ENCODE assay signal across 26 mouse cellular contexts in the genomic region with DNA sequence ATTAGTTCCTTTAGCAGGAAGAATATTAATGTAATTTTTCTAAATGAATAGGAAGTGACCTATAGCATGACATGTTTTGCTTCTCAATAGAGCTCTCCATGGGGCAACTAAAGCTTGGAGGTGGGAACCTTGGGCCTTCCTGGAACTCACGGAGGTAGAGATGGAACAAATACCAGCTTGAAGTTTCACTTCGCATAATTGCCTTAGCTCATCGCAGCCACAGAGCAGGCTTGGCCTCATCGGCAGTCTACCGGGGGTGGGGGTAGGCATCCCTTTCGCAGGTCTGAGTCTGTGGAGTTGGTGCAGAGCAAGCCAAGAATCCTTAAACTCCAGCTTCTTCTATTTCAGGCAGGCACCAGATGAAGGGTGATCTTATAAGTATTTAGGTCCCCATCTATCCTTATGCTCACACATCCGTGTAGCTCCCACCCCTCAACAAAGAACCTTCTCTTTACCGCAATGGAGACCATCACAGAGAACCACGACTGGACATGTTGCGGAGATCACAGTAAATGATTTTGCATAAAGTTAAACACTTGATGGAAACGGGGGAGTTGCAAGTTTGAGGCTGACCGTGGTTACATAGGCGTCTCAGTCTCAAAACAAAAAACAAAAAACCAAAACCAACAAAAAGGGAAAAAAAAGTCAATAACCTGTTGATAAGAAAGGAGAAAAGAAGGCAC. TPM values are rescaled to one million over a fixed set of nuclear protein-coding genes. Genes with fewer than 3 reads are reported as not detected.
DNase-seq lines count a peak whose midpoint lies in the region; ATAC-seq and TF ChIP-seq lines count a peak whose summit lies in the region.
"Had no signal": no experiment of that assay in that cellular context is flagged by ENCODE, and none has a peak within 500 bp of the region (broad histone marks: within the 10 kb centered on the region; RNA-seq: fewer than 3 reads in every experiment).

No protein-coding gene starts in this region.

- peak; percentile 35; the same call in 1 of the 2 replicates for ATAC-seq in frontal cortex, adult (ENCODE audit: low TSS enrichment)
- peak; percentile 45 for ATAC-seq in activated CD4-positive, CD25-positive, alpha-beta regulatory T cell, adult 4 months
- ATAC-seq: hindbrain, embryonic 16.5 days; intestine, postnatal 0 days; midbrain, embryonic 13.5 days had no signal

- peaks cover 11% of the 10 kb centered on the region; the same call in 1 of the 2 replicates for H3K4me1 ChIP-seq in spleen, adult 2 months (ENCODE audit: control insufficient read depth, insufficient read depth, insufficient read length)
- H3K4me1 ChIP-seq: embryonic facial prominence, embryonic 12.5 days; heart, embryonic 15.5 days; liver, embryonic 13.5 days had no signal

- H3K4me3 ChIP-seq in spleen, adult 2 months (ENCODE audit: extremely low read depth, insufficient read depth, insufficient read length): no peak overlapping the region
- H3K4me3 ChIP-seq: embryonic facial prominence, embryonic 12.5 days; forebrain, embryonic 12.5 days; gastrocnemius, adult 2 months; heart, embryonic 15.5 days; liver, embryonic 13.5 days; midbrain, embryonic 13.5 days had no signal

- no peak for TF ChIP-seq CTCF in spleen, adult 2 months (IDR thresholded peaks at IDR 0.05; ENCODE audit: extremely low read depth, insufficient read depth, insufficient read length, insufficient replicate concordance)

- 53% methylated on average over 13 of the region's 13 CpGs for WGBS in spleen, adult 2 months

- H3K36me3 ChIP-seq in spleen, adult 2 months (ENCODE audit: control insufficient read depth, insufficient read depth, low read length): no peaks in the 10 kb centered on the region
- H3K36me3 ChIP-seq: embryonic facial prominence, embryonic 12.5 days; forebrain, embryonic 12.5 days; heart, embryonic 15.5 days; liver, embryonic 13.5 days; midbrain, embryonic 13.5 days had no signal

- peak overlapping the region; percentile 60 for H3K27ac ChIP-seq in spleen, adult 2 months (ENCODE audit: insufficient read depth, low read length)
- H3K27ac ChIP-seq: embryonic facial prominence, embryonic 12.5 days; forebrain, embryonic 12.5 days; gastrocnemius, adult 2 months; heart, embryonic 15.5 days; liver, embryonic 13.5 days; midbrain, embryonic 13.5 days had no signal

- no peak for TF ChIP-seq POLR2A in spleen, adult 2 months (IDR thresholded peaks at IDR 0.05; ENCODE audit: low read depth, low read length)

- H3K27me3 ChIP-seq in spleen, adult 2 months (ENCODE audit: control insufficient read depth, insufficient read depth, low read length): no peaks in the 10 kb centered on the region
- H3K27me3 ChIP-seq: embryonic facial prominence, embryonic 12.5 days; forebrain, embryonic 12.5 days; heart, embryonic 15.5 days; liver, embryonic 13.5 days had no signal

- DNase-seq in frontal cortex, postnatal 14 days (ENCODE audit: low spot score in 2 of 2): no peak
- peak; percentile 61 for DNase-seq in A20 (ENCODE audit: low read depth, low spot score)
- DNase-seq in spleen, adult 2 months (ENCODE audit: low read depth in 1 of 2, low spot score in 2 of 2): peak in 1 of 2 experiments; percentile 38
- no peak for DNase-seq in cerebellum, postnatal 36 days
- DNase-seq in thymus, postnatal 25 days: no peak
- DNase-seq: adrenal gland, postnatal 10 days; cerebellum, adult 9-11 months; gastrocnemius, adult 2 months; heart, postnatal 4 days; kidney, postnatal 4 days; liver, embryonic 13.5 days; lung, adult 2 months; lung, postnatal 14 days; right cerebral cortex, postnatal 4 days; thymus, postnatal 14 days had no signal

RNA-seq across cellular contexts. Expression of gene Cd2, which starts 58.7 kb away (rescaled TPM):
- 1,000 to 10,000 TPM; 1,534 to 1,587 TPM for polyA plus RNA-seq in activated CD4-positive, CD25-positive, alpha-beta regulatory T cell, adult 4 months (2017; shearing (Covaris generic))
- 38.2 and 50.2 TPM in 2 replicates for polyA plus RNA-seq in spleen, adult 2 months (2012; rRNA removed)
- polyA plus RNA-seq: brain, embryonic 14.5 days; embryonic facial prominence, embryonic 12.5 days; forebrain, embryonic 12.5 days; intestine, postnatal 0 days; limb, embryonic 14.5 days; liver, embryonic 13.5 days; neural tube, embryonic 11.5 days had no signal

Comparison
In these comparisons a context has a peak if more than half of its experiments do, and no peak if none do; other contexts are left out.
1. RNA of gene Cd2, which starts 58.7 kb away (polyA plus RNA-seq): 1,534 to 1,587 TPM in activated CD4-positive, CD25-positive, alpha-beta regulatory T cell, adult 4 months; 38.2 to 50.2 TPM in spleen, adult 2 months; every median in the first group is over 10 times any median in the second.